Mouse (Mus musculus) Muller cell, postnatal 12 days (primary cell): ENCODE data around the gene Dppa5a.
"Not testable (repeated sequence)": the region's sequence is repeated elsewhere in the genome, so short reads cannot be mapped to it uniquely, and the experiment has no call there.

Experiments
- DNase-seq: peaks from one replicate; pipeline ENCODE4 v3.0.0-alpha.2; 2015; ENCODE audit errors: inconsistent ontology term

The Dppa5a gene

DNA sequence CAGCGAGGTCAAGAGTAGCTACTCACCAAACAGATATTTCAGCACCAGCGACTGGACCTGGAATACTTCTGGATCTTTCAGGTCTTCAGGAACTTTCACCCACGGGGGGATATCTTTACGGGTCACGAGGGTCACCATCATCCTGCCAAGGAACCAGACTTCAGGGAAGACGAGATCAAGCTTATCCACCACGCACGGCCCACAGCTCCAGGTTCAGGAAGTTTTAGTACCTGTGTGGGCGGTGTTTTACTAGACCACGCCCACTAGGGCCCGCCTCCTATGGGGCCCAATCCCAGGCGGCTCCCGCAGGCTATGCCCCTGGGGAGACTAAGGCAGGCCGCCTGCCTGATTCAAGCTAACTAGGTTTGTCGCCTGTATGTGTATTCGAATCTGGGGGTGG, at the start of gene Dppa5a:
Dppa5a (minus strand) TSS at position 219 of the 400 bp plus-strand sequence.
- DNase-seq: not testable (repeated sequence)

DNA sequence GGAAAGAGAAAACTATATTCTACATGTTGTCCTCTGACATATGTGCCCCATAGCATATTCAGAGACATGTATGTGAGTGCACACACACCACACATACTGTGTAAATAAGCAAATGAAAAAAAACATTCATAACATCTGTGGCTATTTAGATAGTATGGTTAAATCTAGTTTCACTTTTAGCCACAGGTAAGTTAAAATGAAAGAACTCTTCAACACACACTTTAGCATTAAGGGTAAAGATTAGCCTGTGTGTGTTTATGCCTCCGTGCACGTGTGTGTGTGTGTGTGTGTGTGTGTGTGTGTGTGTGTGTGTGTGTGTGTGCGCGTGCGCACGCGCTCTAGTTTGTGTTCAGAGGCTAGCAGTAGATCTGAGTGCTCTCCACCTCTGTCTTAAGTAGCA, 33.6 kb upstream of the Dppa5a start:
- no peak for DNase-seq

DNA sequence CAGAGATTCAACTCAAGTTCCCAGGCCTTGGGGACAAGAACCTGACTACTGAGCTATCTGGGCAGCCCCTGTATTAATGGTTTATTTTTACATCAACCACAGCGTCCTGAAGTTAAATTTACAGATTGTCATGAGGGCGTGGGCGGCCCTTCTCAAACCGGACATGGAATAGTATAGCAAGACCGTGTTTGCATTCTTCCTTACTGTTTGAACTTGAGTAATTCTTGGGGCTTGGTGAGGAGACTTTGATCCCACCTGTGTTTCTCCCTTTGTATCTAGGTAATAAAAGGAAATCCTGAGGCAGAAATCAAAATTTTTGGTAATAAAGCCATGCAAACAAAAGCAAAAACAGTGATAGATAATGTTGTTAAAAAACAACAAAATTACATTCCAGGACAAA, 32.6 kb upstream of the Dppa5a start:
- DNase-seq: no peak

DNA sequence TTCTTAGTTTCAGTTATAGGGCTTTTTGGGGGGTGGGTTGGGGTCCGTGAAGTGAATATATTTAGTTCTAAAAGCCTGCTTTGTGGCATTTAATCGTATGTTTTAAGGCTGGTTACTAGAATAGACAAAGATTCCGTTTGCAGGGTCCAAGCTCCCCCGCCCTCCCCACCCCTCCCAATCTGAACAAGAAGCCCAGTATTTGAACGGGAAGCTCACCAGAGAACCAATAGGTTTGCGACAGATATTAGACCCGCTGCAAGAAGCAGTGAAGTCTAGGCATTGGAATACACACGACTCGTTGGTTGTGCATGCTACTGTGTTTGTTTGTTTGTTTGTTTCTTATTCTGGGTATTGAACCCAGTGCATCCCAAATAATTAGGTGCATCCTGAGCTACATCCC, 28.5 kb upstream of the Dppa5a start:
- DNase-seq: no peak

DNA sequence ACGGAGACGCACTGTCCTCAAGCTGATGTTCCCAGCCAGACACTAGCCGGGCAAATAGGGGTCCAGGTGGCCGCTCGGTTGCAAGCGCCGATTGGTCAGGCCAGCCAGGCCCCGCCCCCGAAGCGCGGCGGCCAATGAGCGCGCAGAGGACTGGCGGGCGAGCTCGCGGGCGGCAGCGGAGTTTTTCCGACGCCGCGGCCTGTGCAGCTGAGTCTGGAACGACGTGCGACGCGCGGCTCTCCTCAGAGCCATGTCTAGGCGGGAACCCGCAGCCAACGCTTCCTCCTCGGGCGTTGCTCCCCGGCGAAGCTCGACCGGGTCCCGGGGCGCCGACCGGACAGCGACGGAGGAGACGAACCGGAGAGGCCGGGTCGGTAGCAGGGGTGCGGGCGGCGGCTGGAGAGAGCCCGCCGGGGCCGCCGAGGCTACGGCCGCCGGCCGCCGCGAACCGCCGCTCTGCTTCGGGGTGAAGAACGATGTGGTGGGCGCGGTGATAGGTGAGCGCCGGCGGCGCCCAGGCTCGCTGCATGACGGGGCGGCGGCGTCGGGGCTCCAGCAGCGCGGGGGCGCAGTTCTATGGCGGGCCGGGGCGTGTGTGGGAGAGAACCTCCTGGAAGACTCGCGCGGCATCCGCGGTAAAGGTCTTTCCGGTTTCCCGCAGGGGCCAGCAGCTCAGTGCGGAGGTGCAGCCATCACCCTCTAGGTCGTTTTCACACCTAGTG, 27.8 kb upstream of the Dppa5a start, which contains the start of gene Ddx43:
Ddx43 (plus strand) TSS at position 148 of the 722 bp plus-strand sequence.
- DNase-seq: peak; percentile 62

DNA sequence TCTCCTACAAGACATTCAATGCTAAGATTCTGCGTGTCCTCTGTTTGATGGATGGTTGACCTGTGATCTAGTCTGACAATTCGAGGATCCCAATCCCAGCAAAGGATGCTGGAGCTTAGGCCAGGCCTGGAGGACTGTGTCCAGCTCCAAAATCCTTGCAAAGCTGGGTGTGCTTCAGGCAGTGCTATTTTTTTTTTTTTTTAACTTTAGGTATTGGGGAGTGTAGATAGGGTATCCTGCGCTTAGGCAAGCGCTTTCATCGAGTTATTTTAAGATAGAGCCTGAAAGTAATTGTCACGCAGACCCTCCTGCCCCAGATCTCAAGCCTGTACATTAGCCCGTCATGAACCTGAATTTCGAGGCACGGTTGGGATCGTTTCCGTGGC, 27.3 kb upstream of the Dppa5a start:
- no peak for DNase-seq

DNA sequence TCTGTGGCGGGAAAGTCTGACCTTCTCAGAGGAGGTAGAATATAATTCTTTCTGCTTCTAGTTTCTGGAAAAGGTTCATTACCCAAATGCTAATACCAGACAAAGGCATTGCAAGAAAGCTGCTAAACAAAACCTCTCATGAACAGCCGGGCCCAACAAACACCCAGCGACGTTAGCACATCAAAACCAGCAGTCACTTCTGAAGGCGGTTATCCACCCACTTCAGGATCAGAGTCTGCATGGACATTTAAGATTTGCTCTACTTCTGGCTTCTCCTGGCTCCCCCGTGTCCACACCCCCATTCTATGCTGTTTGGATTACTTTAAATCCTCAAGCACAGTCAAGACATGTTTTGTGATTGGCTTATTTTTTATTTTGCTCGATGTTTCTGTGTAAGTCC, 26.6 kb upstream of the Dppa5a start:
- no peak for DNase-seq

DNA sequence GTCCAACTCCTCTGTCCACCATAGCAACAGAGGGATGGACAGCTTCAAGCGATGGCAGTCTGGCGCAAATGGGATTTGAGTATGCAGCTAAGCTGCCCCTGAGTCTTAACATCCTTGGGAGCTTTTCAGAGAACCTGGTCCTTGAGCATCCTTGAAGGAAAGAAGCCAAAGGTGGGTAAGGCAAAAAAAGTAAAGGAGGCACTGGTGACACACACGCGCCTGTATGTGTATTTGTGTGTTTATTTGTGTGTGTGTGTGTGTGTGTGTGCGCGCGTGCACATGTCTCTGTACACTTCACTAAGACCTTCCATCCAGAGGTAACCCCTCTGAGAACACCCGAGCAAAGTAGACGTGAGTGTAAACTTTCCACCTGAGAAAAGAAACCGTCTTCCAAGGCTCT, 25.8 kb upstream of the Dppa5a start:
- DNase-seq: no peak

DNA sequence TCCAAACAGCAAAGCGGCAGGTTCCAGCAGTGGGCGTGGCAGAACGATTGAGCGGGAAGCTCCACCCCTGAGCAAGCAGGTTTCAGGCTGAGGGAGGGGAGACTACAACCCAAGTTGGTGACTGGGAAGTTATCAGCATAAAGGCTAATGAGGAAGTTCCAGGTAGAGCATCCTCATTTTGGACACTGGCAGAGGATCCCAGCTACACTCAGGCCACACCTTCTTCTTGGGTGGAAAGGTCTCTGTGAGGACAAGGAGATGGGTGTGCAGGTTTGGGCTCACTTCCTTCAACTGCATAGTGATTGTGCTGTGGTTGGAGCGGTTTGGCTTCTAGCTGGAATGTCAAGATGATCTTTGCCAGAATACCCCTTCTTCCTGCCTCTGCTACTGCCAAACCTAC, 22.0 kb upstream of the Dppa5a start:
- DNase-seq: peak; percentile 18

DNA sequence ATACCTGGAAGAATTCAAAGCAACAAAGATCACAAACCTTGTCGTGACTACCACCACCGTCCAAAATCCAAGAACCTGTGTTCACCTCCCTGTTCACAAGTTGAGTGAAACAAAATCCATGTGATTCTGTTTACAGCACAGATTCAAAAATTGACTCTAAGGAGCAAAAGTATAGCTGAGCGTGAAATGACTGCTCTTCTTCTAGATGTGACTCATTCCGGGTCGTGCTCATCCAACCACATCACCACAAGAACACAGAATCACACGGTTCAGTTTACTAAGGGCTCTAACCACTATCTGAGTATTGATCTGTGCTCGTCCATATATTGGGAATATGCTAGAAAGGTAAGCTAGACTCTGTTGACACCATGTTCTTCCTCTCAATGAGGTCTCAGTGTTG, 19.0 kb upstream of the Dppa5a start:
- DNase-seq: no peak

DNA sequence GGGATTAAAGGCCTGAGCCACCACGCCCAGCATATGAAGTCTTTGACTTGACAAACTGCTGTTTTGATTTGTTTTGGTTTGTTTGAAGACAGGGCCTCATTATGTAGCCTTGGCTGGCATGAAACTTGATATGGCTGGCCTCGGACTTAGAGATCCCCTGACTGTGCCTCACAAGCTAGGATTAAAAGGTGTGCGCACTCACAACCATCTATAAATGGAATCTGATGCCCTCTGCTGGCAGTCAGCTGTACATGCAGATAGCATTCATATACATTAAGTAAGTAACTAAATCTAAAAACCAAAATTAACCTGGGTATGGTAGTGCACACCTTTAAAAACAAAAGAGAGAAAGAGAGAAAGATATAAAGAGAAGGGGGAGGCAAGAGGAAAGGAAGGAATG, 17.9 kb upstream of the Dppa5a start:
- DNase-seq: peak; percentile 4

DNA sequence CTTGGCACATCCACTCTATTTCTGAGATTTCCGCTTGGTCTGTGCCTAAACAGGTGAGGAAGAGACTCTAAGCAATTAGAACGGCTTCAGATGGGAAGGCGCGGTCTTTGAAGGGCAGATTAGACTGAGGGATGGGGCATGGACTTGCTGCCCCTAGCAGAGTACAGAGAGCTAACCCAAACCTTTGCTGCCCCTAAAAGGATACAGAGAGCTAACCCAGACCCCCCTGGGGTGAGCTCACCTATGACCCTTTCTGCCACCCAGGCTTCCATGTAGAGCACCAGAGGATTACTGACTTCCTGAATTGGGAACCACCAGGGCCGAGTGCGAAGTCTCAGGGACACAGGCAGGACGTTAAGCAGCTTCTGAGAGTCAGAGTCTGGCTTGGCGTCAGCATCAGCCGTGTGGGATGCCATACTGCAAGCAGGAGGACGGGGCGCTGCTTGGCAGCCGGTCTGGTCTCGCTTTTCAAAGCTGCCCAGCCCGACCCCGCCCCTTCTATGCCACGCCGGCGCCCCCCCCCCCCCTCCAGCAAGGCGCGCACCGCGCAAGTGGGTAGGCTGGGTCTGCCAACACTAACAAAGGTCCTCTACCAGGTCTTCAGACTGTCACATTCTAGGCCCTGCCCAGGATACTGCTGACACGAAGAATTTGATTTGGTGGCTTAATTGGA, 10.3 kb upstream of the Dppa5a start, which contains the start of gene Ooep:
Ooep (minus strand) TSS at position 613 of the 673 bp plus-strand sequence.
- peak; percentile 51 for DNase-seq

DNA sequence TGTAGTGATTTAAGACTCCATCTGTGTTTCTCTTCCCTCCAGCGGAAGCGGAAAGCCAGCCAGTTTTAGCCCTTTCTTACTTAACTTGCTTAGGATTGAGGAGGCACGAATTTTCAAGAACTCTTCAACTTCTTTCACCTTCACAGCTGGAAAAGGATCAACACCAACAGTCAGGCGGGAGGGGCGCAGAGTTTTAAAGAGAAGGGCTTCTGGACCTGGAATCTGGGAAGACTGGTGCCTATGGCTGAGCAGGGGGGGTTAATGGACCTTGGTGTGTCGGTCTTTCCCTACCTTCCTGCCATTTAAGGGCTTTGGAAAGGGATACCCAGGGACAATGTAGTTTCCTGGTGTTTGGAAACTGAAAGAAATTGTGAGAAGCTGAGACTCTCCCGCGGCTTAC, 9.6 kb upstream of the Dppa5a start:
- no peak for DNase-seq

DNA sequence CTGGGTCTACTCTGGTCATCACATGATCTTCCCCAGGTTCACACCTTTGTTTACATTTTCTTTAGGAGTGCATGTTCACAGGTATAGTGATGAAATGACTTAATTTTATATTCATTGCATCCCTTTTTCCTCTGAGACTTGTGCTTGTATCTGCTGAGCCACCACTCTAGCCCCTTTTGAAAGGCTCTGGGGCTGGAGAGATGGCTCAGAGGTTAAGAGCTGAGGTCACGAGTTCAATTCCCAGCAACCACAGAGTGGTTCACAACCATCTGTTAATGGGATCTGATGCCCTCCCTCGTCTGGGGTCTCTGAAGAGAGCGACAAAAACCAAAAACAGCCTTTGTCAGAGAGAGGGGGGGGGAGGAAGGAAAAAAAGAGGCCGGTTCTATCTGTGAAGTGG, 7.5 kb upstream of the Dppa5a start:
- no peak for DNase-seq

DNA sequence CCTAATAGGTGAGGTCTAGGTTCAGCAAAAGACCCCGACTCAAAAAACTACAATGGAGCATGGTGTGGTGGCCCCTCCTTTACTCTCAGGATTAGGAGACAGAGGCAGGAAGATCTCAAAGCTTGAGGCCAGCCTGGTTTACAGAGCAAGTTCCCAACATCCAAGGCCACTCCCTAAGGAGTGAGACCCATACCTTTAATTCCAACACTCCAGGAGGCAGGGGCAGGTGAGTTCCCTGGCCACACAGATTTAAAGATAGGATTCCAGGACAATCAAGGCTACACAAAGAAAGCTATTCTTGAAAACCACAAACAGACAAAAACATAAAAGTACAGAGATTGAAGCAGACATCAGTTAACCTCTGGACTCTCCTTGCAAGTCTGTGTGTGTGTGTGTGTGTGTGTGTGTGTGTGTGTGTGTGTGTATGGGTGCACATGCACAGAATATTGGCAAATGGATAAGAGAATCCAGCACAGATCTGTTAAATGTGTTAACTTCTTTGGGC, 7.0 kb upstream of the Dppa5a start:
- no peak for DNase-seq

DNA sequence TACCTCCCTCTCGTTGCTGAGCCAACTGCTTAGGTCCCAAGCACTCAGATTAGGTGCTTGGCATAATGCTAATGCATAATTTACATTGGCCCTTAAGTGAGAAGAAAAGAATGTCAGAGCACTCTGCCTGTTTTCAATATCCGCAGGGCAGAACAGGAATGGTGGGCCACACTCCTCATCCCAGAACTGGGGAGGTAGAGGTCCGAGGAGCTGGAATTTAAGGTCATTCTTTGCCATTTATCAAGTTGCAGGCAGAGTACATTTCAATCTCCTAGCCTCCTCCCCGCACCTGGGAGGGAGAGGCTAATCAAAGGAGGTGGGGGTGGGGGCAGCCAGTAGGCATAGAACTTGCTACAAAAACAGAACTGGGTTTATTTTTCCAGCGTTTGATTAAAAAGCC, 6.4 kb upstream of the Dppa5a start:
- DNase-seq: no peak

DNA sequence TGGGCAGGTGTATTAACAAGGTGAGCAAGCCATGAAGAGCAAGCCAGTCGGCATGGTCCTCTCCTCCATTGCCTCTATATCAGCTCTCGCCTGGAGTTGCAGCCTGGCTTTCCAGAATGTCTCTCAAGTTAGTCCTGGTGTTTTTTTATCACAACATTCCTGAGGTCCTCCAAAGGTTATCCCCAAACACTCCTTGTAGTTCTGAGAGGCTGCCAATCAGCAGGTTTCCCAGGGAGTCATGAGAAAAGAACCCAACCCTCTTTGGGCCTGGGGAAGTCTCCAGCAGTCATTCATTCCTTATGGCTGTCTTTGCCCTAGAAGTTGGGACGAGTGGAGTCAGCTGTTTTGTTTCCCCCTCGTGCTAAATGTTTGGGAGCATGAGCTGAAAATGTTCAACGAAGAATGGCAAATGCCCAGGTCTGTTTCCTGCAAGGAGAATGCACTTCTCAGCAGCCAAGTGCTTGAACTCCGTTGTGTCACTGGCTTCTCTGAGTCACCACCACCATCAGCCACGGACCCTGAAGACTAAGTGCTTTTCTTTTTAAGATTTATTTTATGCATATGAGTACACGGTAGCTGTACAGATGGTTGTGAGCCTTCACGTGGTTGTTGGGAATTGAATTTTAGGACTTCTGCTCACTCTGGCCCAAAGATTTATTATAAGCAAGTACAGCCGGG, 5.0 kb upstream of the Dppa5a start:
- DNase-seq: no peak

DNA sequence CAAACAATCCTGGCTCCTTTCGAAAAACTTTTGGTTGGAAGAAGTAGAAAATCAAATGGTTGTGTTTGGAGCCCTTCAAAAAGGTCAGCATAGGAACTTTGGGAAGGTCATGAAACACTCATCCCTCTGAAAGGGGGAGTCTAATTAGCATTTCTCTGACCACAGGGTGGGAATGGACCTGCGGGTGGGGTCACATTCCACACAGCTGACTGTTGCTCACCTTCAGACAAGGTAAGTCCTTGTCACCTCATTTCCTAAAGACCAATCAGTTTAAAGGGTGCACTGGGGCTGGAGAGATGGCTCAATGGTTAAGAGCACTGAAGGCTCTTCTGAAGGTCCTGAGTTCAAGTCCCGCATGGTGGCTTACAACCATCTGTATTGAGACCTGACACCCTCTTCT, 3.5 kb upstream of the Dppa5a start:
- DNase-seq: no peak

DNA sequence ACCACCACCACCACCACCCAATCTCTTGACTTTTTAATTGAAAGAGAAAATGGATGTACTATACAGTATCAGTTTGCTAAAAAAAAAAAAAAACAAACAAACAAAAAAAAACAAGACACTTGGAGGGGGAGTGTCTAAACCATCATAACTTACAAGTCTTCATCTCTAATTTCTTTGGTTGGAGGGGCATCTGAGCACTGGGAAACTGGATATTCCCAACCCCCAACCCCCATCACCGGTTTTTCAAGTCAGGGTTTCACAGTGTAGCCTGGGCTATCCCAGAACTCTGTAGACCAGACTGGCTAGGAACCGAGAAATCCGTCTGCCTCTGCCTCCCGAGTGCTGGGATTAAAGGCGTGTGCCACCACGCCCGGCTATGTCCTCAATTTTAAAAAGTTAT, 1.8 kb upstream of the Dppa5a start:
- no peak for DNase-seq

DNA sequence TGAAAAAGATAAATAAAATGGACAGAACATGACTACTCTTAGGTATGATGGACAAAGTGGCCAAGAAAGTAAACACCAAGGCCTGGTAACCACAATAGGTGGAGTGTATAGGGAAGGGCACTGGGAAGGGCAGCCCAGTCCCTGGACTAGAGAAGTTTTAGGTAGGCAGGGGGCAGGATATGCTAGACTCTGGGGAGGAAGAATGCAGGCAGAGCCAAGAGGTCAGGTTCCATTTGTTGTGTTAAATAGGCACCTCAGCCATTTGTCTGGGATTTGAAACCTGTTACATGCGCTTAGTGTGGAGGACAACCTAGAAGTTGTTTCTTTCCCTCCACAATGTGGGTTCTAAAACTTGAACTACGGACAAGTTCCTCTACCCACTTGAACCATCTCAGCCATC, 1.4 kb upstream of the Dppa5a start:
- no peak for DNase-seq

DNA sequence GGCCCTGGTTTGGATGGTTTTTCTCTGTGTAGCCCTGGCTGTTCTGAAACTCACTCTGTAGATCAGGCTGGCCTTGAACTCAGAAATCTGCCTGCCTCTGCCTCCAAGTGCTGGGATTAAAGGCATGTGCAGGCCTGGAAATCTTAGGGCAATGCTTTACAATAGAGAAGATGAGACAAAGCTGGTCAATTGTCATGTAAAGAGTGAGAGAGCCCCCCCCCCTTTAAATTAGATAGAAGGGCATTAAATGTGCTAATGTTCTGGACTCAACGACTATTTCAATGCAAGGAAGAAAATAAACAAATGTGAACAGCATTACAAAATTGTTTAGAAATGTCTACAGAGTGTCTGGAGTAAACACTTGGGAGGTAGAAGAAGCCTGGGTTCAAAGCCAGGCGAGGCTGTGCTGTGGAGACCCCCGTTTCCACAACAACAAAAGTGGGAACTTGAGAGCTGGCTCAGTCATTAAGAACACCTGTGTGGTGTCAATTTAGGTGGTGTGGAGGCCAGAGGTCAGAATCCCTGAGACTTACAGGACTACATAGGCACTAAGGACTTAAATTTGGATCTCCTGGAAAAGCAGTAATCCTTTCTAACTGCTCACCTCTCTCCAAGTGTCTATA, 805 bp upstream of the Dppa5a start:
- DNase-seq: no peak

DNA sequence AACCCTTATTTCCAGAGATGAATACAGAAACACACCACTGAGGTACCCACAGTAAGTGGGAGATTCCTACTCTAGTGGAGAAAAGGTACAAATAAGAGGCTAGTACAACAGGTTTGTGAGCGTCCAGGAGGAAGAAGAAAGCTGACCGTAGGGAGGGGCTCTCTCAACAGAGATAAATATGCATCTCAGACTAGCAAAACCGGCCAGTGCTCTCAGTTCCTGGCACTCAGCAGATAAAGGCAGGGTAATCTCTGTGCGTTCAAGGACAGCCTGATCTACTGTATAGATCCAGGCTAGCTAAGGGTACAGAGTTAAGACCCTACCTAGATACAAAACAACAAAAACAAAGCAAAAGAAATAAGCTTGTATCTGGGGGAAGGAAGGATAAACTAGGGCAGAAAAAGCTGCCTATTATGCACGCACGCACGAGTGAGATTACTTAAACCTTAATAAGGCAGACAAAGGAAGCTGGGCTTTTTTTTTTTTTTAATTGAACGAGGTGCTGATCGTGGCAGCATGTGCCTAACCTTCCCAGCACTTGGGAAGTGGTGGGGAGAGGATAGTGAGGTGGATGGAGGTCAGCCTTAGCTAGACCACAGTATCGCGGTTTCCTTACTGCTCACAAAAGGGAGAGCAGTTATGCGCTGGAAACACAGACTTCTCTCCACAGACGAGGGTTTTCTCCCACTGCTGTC, 2.0 kb downstream of the Dppa5a start:
- DNase-seq: no peak
